ENCODE assay signal across 9 mouse cellular contexts in the genomic region with DNA sequence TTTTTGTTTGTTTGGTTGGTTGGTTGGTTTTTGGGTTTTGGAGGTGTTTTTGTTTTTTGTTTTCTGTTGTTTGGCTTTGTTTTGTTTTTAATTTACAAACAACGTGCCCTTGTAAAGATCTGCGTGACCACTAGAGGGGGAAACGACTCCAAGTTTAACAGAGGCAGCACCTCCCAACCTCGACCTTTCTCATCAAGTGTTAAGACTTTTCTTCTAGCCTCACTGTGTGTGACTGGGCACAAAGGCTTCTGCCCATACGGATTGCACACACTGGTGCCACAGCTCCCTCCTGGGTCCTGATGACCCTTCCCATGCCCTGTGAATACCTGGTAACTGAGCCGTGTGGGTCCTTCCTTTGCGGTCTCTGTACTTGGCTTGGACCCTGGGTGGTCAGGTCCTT. TPM values are rescaled to one million over a fixed set of nuclear protein-coding genes. Genes with fewer than 3 reads are reported as not detected.
DNase-seq lines count a peak whose midpoint lies in the region; ATAC-seq and TF ChIP-seq lines count a peak whose summit lies in the region.
"Had no signal": no experiment of that assay in that cellular context is flagged by ENCODE, and none has a peak within 500 bp of the region (broad histone marks: within the 10 kb centered on the region; RNA-seq: fewer than 3 reads in every experiment).

No protein-coding gene starts in this region.

- H3K4me2 ChIP-seq in kidney, embryonic 16.5 days (replicated peaks; ENCODE audit: low read depth, low read length), result no peak overlapping the region

- H3K27ac ChIP-seq in kidney, embryonic 16.5 days (ENCODE audit: low read length), result no peak overlapping the region
- H3K27ac ChIP-seq in bone marrow macrophage, adult 2 months (ENCODE audit: insufficient read depth, low read depth, low read length), result no peak overlapping the region

- peak; percentile 21; the same call in 1 of the 2 replicates for TF ChIP-seq CTCF in bone marrow macrophage, adult 2 months (IDR thresholded peaks at IDR 0.05; ENCODE audit: low read depth, low read length)

- H3K4me1 ChIP-seq in kidney, embryonic 16.5 days (ENCODE audit: insufficient read depth, low read length), result peaks cover 8% of the 10 kb centered on the region; the same call in 1 of the 2 replicates
- H3K4me1 ChIP-seq in bone marrow macrophage, adult 2 months (ENCODE audit: control insufficient read depth, insufficient read depth, low read length), result peaks cover 13% of the 10 kb centered on the region

- H3K27me3 ChIP-seq in kidney, embryonic 16.5 days (ENCODE audit: insufficient read depth, low read length), result peaks cover 7% of the 10 kb centered on the region; the same call in 1 of the 2 replicates

- no peak for TF ChIP-seq POLR2A in bone marrow macrophage, adult 2 months (IDR thresholded peaks at IDR 0.05; ENCODE audit: borderline replicate concordance, low read depth, low read length)

- no peak overlapping the region for H3K4me3 ChIP-seq in kidney, embryonic 16.5 days (ENCODE audit: low read length)
- no peak overlapping the region for H3K4me3 ChIP-seq in bone marrow macrophage, adult 2 months (ENCODE audit: insufficient read depth, low read length)

- peak; percentile 9 for DNase-seq in kidney, adult 18-20 months
- DNase-seq in kidney, postnatal 14 days, result peak; percentile 20
- no peak for DNase-seq in spleen, postnatal 36 days (ENCODE audit: low spot score in 2 of 2)
- DNase-seq in spleen, postnatal 4 days (ENCODE audit: low spot score in 2 of 2), result no peak
- no peak for DNase-seq in right cerebral cortex, adult 2 months (ENCODE audit: low spot score in 2 of 2)

- no peak overlapping the region for H3K9ac ChIP-seq in kidney, embryonic 16.5 days (replicated peaks; ENCODE audit: low read length)

- 34% methylated on average over 7 of the region's 7 CpGs for WGBS in kidney, embryonic 16.5 days

- no peak for ATAC-seq in kidney, embryonic 16.5 days (ENCODE audit: low FRiP score, low TSS enrichment)
- ATAC-seq in CD4-positive, CD25-positive, alpha-beta regulatory T cell, adult 4 months, result peak; percentile 44

- no peaks in the 10 kb centered on the region for H3K9me3 ChIP-seq in kidney, embryonic 16.5 days (ENCODE audit: low read length)

- H3K36me3 ChIP-seq in kidney, embryonic 16.5 days (ENCODE audit: insufficient read depth, low read length), result no peaks in the 10 kb centered on the region

RNA-seq across cellular contexts. Expression of gene Gucy2e, which starts 30.5 kb away (rescaled TPM):
- polyA plus RNA-seq in kidney, embryonic 16.5 days (2015; fragmentation: Nextera tagmentation; extraction: Ambion mirVana), result 0.17 and 0.27 TPM in 2 replicates
- under 1 TPM in 1 of 2 experiments, not detected in 1; 0.53 TPM for polyA plus RNA-seq in CD4-positive, CD25-positive, alpha-beta regulatory T cell, adult 4 months (2017; shearing (Covaris generic))
- not detected in 2 replicates for polyA plus RNA-seq in bone marrow macrophage, adult 2 months (2012; ENCODE audit: insufficient read depth, insufficient read length, missing spikeins)
- polyA plus RNA-seq: stomach, embryonic 16.5 days had no signal

RNA-seq across cellular contexts. Expression of gene Cntrob, which starts 56.2 kb away (rescaled TPM):
- polyA plus RNA-seq in kidney, embryonic 16.5 days (2015; fragmentation: Nextera tagmentation; extraction: Ambion mirVana), result 22.4 and 23.2 TPM in 2 replicates
- polyA plus RNA-seq in CD4-positive, CD25-positive, alpha-beta regulatory T cell, adult 4 months (2017; shearing (Covaris generic)), result 1 to 10 TPM; 8.2 to 8.5 TPM
- polyA plus RNA-seq in bone marrow macrophage, adult 2 months (2012; ENCODE audit: insufficient read depth, insufficient read length, missing spikeins), result 15.4 and 16.8 TPM in 2 replicates

RNA-seq across cellular contexts. Expression of gene Trappc1, which starts 56.4 kb away (rescaled TPM):
- 166 and 172 TPM in 2 replicates for polyA plus RNA-seq in kidney, embryonic 16.5 days (2015; fragmentation: Nextera tagmentation; extraction: Ambion mirVana)
- 10 to 100 TPM; 92.9 to 99.3 TPM for polyA plus RNA-seq in CD4-positive, CD25-positive, alpha-beta regulatory T cell, adult 4 months (2017; shearing (Covaris generic))
- 109 and 110 TPM in 2 replicates for polyA plus RNA-seq in bone marrow macrophage, adult 2 months (2012; ENCODE audit: insufficient read depth, insufficient read length, missing spikeins)

RNA-seq across cellular contexts. Expression of gene Kcnab3, which starts 58.7 kb away (rescaled TPM):
- 3.3 and 3.8 TPM in 2 replicates for polyA plus RNA-seq in kidney, embryonic 16.5 days (2015; fragmentation: Nextera tagmentation; extraction: Ambion mirVana)
- 1 to 10 TPM in 1 of 2 experiments, under 1 TPM in 1; 0.62 to 1.2 TPM for polyA plus RNA-seq in CD4-positive, CD25-positive, alpha-beta regulatory T cell, adult 4 months (2017; shearing (Covaris generic))
- polyA plus RNA-seq in bone marrow macrophage, adult 2 months (2012; ENCODE audit: insufficient read depth, insufficient read length, missing spikeins), result 0.43 and 0.88 TPM in 2 replicates

Comparison
In these comparisons a context has a peak if more than half of its experiments do, and no peak if none do; other contexts are left out.
1. DNase-seq: peak in kidney, adult 18-20 months (single experiment) and kidney, postnatal 14 days (single experiment); none in spleen, postnatal 36 days (0 of 2), spleen, postnatal 4 days (0 of 2) and right cerebral cortex, adult 2 months (0 of 2).